Mouse (Mus musculus): ENCODE results near the gene Cdc6.

- no peak for TF ChIP-seq GATA1 (IDR thresholded peaks at IDR 0.05; ENCODE audit: borderline replicate concordance, low read length)
- TF ChIP-seq CTCF (IDR thresholded peaks at IDR 0.05; ENCODE audit: low read depth, low read length) = no peak
- TF ChIP-seq TAL1 (conservative IDR thresholded peaks at IDR 0.05; ENCODE audit: low read depth, low read length) = no peak
- TF ChIP-seq POLR2AphosphoS5 (IDR thresholded peaks at IDR 0.05; ENCODE audit: insufficient replicate concordance, low read depth, low read length) = no peak
Observed at GRCm38 (mm10) chr11:98964201-98964615, 56.6 kb downstream of the Cdc6 start.
